Mouse (Mus musculus): ENCODE measurements around the gene Tmem170b. TPM values are rescaled to one million over a fixed set of nuclear protein-coding genes. Genes with fewer than 3 reads are reported as not detected.

The Tmem170b gene
- polyA plus RNA-seq, 1 experiment from 2014 or later, result 25.0 TPM

DNA sequence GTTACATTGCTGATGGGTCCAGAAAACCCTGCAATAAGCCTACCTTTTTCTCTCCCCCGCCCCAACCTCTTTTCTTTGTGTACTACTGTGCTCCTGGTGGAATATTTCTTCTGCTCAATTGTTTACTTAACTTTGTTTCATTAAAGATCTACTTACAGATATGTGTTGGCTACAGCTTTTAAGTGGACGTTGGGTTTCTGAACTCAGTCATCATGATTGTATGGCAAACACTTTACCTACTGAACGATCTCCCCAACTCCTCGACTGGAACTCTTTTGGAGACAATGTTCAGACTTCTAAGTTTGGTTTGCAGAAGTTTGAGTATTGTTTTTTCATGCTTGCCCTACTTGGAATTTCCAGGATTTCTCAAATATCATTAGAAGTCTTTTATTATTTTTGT lies 24.6 kb upstream of the Tmem170b start:
- no peak overlapping the region for H3K4me2 ChIP-seq (replicated peaks; ENCODE audit: low read depth, low read length)
- WGBS, result 87% methylated on average over 4 of the region's 4 CpGs
- H3K27me3 ChIP-seq (ENCODE audit: control insufficient read depth, insufficient read depth, low read length), result no peaks in the 10 kb centered on the region
- no peaks in the 10 kb centered on the region for H3K36me3 ChIP-seq (ENCODE audit: control insufficient read depth, insufficient read depth, low read length)
- no peak for ATAC-seq (ENCODE audit: low FRiP score)
- no peak overlapping the region for H3K9ac ChIP-seq (ENCODE audit: low read depth, low read length)
- no peak overlapping the region for H3K27ac ChIP-seq (ENCODE audit: low read depth, low read length)
- no peaks in the 10 kb centered on the region for H3K9me3 ChIP-seq (ENCODE audit: control insufficient read depth, low read length)
- no peaks in the 10 kb centered on the region for H3K4me1 ChIP-seq (replicated peaks; ENCODE audit: control insufficient read depth, insufficient read depth, low read length)
- H3K4me3 ChIP-seq (ENCODE audit: low read depth, low read length), result no peak overlapping the region
- DNase-seq (ENCODE audit: low spot score), result no peak

DNA sequence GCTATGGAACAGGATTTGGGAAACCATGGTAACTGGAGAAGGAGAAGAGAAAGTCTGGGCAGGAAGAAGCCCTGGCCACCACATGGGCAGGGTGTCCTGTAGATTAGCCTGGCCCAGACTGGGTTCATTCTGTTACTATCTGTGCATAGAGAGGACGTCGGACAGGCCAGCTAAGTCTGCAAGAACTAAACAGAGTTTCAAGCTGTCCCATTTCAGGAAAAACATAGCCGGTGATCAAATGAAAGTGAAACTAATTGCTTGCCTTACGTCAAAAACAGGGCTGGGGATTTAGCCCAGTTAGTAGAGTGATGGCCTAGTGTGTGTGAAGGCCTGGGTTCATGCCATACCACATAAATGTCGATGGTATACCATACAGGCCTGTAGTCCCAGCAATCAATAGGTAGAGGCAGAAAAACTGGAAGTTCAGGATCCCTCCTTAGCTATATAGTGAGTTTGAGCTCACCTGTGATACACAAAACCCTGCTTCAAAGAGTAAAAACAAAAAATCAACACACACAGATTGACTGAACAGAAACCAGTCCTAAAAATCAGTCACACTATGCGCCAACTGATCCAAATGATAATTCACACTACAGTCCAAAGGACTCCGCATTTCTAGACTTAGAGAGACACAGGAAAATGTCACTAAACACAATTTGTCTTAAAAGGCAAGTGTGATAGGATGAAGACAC lies 21.9 kb upstream of the Tmem170b start:
- H3K4me1 ChIP-seq (replicated peaks; ENCODE audit: control insufficient read depth, insufficient read depth, low read length), result no peaks in the 10 kb centered on the region
- H3K4me3 ChIP-seq (ENCODE audit: low read depth, low read length), result no peak overlapping the region
- H3K36me3 ChIP-seq (ENCODE audit: control insufficient read depth, insufficient read depth, low read length), result no peaks in the 10 kb centered on the region
- ATAC-seq (ENCODE audit: low FRiP score) (no peak), DNase-seq (ENCODE audit: low spot score) (no peak)
- H3K4me2 ChIP-seq (replicated peaks; ENCODE audit: low read depth, low read length), result no peak overlapping the region
- no peak overlapping the region for H3K9ac ChIP-seq (ENCODE audit: low read depth, low read length)
- H3K27me3 ChIP-seq (ENCODE audit: control insufficient read depth, insufficient read depth, low read length), result no peaks in the 10 kb centered on the region
- WGBS, result 89% methylated on average over 7 of the region's 7 CpGs
- no peaks in the 10 kb centered on the region for H3K9me3 ChIP-seq (ENCODE audit: control insufficient read depth, low read length)
- no peak overlapping the region for H3K27ac ChIP-seq (ENCODE audit: low read depth, low read length)

DNA sequence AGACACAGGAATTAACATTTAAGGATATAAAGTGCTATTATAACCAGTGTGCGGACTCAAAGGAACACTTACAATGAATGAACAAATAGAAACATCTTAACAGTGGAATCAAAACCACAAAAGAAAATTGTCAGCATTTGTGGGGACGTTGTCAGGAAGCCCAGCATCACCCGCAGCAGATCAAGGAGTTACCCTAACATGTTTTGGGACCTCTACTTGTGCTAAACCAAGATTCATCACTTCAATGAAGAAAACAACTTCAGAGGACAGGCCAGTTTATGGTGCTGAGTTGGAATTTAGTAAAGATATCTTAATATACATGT lies 21.4 kb upstream of the Tmem170b start:
- 87% methylated on average over 3 of the region's 3 CpGs for WGBS
- H3K27ac ChIP-seq (ENCODE audit: low read depth, low read length), result no peak overlapping the region
- no peaks in the 10 kb centered on the region for H3K4me1 ChIP-seq (replicated peaks; ENCODE audit: control insufficient read depth, insufficient read depth, low read length)
- H3K9me3 ChIP-seq (ENCODE audit: control insufficient read depth, low read length), result no peaks in the 10 kb centered on the region
- no peak for ATAC-seq (ENCODE audit: low FRiP score)
- H3K9ac ChIP-seq (ENCODE audit: low read depth, low read length), result no peak overlapping the region
- no peak overlapping the region for H3K4me2 ChIP-seq (replicated peaks; ENCODE audit: low read depth, low read length)
- no peak for DNase-seq (ENCODE audit: low spot score)
- H3K4me3 ChIP-seq (ENCODE audit: low read depth, low read length), result no peak overlapping the region
- H3K27me3 ChIP-seq (ENCODE audit: control insufficient read depth, insufficient read depth, low read length), result no peaks in the 10 kb centered on the region
- H3K36me3 ChIP-seq (ENCODE audit: control insufficient read depth, insufficient read depth, low read length), result no peaks in the 10 kb centered on the region

DNA sequence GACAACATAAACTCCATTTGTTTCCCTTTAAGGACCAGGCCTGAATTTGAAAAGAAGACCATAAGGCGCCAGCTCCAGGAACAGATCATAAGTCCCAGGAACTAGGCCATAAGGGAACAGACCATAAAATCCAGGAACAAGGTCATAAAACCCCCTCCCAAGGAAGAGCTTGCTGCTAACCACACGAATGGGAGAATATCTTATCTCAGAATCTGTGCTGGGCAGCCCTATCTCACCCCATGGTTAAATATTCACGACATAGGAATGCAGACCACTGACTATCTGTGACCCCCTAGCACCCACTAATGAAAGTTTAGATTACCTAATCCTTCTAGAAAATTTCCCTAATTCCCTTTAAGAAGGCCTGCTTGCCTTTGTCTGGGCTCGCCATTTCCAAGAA lies 20.8 kb upstream of the Tmem170b start:
- WGBS, result 89% methylated on average over 4 of the region's 4 CpGs
- no peak for ATAC-seq (ENCODE audit: low FRiP score)
- H3K9me3 ChIP-seq (ENCODE audit: control insufficient read depth, low read length), result no peaks in the 10 kb centered on the region
- no peaks in the 10 kb centered on the region for H3K36me3 ChIP-seq (ENCODE audit: control insufficient read depth, insufficient read depth, low read length)
- H3K4me1 ChIP-seq (replicated peaks; ENCODE audit: control insufficient read depth, insufficient read depth, low read length), result no peaks in the 10 kb centered on the region
- H3K27me3 ChIP-seq (ENCODE audit: control insufficient read depth, insufficient read depth, low read length), result no peaks in the 10 kb centered on the region
- H3K9ac ChIP-seq (ENCODE audit: low read depth, low read length), result no peak overlapping the region
- no peak overlapping the region for H3K4me2 ChIP-seq (replicated peaks; ENCODE audit: low read depth, low read length)
- H3K27ac ChIP-seq (ENCODE audit: low read depth, low read length), result no peak overlapping the region
- H3K4me3 ChIP-seq (ENCODE audit: low read depth, low read length), result no peak overlapping the region
- DNase-seq (ENCODE audit: low spot score), result no peak

DNA sequence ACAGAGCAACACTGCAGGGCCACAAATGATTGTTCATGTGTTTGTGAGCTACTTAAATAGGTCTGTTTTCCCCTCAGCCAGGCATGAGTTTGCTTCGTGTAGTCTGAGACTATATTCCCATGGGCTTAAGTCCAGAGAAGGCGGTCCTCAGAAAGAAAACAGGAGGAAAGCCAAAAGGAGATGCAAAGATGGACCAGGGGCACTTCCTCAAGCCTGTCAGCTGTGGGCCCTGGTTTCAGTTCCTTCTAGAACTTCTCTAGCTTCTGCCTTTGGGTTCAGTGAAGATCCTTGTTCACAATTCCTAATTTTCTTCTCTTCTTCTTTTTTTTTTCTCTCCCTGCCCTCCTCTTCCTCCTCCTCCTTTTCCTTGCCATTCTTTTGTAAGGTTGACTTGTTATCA lies 9.0 kb upstream of the Tmem170b start:
- no peaks in the 10 kb centered on the region for H3K27me3 ChIP-seq (ENCODE audit: control insufficient read depth, insufficient read depth, low read length)
- DNase-seq (ENCODE audit: low spot score) (no peak), ATAC-seq (ENCODE audit: low FRiP score) (no peak)
- H3K4me1 ChIP-seq (replicated peaks; ENCODE audit: control insufficient read depth, insufficient read depth, low read length), result no peaks in the 10 kb centered on the region
- H3K36me3 ChIP-seq (ENCODE audit: control insufficient read depth, insufficient read depth, low read length), result no peaks in the 10 kb centered on the region
- no peak overlapping the region for H3K4me2 ChIP-seq (replicated peaks; ENCODE audit: low read depth, low read length)
- no peak overlapping the region for H3K9ac ChIP-seq (ENCODE audit: low read depth, low read length)
- WGBS, result 62% methylated on average over 2 of the region's 2 CpGs
- H3K27ac ChIP-seq (ENCODE audit: low read depth, low read length), result no peak overlapping the region
- H3K9me3 ChIP-seq (ENCODE audit: control insufficient read depth, low read length), result no peaks in the 10 kb centered on the region
- H3K4me3 ChIP-seq (ENCODE audit: low read depth, low read length), result no peak overlapping the region

DNA sequence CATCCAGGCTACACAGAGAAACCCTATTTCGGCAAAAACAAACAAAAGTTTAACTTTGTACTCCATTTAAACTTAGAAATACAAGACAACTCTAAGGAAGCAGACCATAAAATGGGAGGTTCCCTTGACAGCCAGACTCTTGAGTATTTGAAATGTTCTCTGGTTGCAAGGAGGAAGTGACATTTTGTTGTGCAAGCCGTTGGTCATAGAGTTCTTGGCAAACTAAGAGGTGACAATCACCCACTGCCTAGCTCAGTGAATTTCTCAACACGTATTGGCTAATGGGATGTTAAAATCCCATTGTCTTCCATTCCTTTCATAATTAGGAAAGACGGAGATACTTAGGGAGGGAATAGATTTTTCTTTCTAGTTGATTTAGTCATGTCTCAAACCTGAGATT lies 5.7 kb upstream of the Tmem170b start:
- H3K36me3 ChIP-seq (ENCODE audit: control insufficient read depth, insufficient read depth, low read length), result no peaks in the 10 kb centered on the region
- ATAC-seq (ENCODE audit: low FRiP score), result no peak
- no peak overlapping the region for H3K9ac ChIP-seq (ENCODE audit: low read depth, low read length)
- no peak overlapping the region for H3K4me3 ChIP-seq (ENCODE audit: low read depth, low read length)
- WGBS, result 84% methylated on average over 4 of the region's 4 CpGs
- H3K4me2 ChIP-seq (replicated peaks; ENCODE audit: low read depth, low read length), result no peak overlapping the region
- DNase-seq (ENCODE audit: low spot score), result no peak
- H3K27ac ChIP-seq (ENCODE audit: low read depth, low read length), result no peak overlapping the region
- H3K4me1 ChIP-seq (replicated peaks; ENCODE audit: control insufficient read depth, insufficient read depth, low read length), result no peaks in the 10 kb centered on the region
- H3K27me3 ChIP-seq (ENCODE audit: control insufficient read depth, insufficient read depth, low read length), result no peaks in the 10 kb centered on the region
- H3K9me3 ChIP-seq (ENCODE audit: control insufficient read depth, low read length), result no peaks in the 10 kb centered on the region

DNA sequence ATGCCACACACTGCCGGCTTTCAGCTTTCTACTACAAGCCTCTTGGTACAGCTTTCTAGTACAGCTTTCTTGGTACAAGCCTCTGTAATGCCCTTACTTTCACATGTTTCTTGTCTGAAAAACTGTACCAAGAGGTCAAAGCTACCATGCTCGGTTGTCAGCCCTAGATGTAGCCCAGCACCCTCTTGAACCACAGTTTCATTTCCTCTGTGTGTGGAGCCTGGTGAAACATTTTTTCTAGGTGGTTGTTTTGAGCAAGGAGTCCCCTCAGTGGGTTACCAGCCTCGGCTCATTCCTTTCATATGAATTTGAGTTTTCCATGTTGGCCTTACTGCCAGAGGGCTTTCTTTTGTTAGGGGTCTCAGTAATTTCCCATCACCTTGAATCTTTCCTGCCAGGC lies 4.7 kb upstream of the Tmem170b start:
- 85% methylated on average over 3 of the region's 3 CpGs for WGBS
- H3K36me3 ChIP-seq (ENCODE audit: control insufficient read depth, insufficient read depth, low read length), result no peaks in the 10 kb centered on the region
- DNase-seq (ENCODE audit: low spot score) (no peak), ATAC-seq (ENCODE audit: low FRiP score) (no peak)
- no peak overlapping the region for H3K9ac ChIP-seq (ENCODE audit: low read depth, low read length)
- H3K9me3 ChIP-seq (ENCODE audit: control insufficient read depth, low read length), result no peaks in the 10 kb centered on the region
- no peaks in the 10 kb centered on the region for H3K27me3 ChIP-seq (ENCODE audit: control insufficient read depth, insufficient read depth, low read length)
- H3K27ac ChIP-seq (ENCODE audit: low read depth, low read length), result no peak overlapping the region
- H3K4me1 ChIP-seq (replicated peaks; ENCODE audit: control insufficient read depth, insufficient read depth, low read length), result no peaks in the 10 kb centered on the region
- H3K4me3 ChIP-seq (ENCODE audit: low read depth, low read length), result no peak overlapping the region
- no peak overlapping the region for H3K4me2 ChIP-seq (replicated peaks; ENCODE audit: low read depth, low read length)

DNA sequence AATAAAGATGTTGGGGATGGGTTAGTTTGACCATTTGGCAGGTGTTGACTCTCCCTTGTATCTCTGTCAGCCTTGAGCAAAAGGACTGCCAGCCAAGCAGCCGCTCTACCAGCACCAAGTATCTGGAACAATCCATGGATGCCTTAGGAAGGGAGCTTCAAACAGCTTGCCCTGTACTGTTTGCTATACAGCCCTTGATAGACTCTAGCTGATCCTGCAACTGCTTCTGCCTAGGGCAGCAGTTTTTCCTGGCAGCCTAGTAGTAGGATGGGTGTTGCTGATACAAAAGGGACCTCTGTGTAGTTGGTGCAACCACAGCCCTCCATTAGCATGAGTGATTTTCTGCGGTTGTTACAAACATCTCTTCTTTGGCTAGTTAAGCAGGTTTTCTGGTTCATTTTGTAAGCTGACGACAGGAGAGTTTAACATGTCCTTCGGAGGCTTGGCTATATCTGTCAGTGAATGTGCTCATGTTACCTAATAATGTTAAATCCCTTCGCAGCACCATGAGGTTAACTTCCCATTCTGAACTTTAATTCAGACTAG lies 1.7 kb upstream of the Tmem170b start:
- no peak overlapping the region for H3K4me2 ChIP-seq (replicated peaks; ENCODE audit: low read depth, low read length)
- ATAC-seq (ENCODE audit: low FRiP score) (no peak), DNase-seq (ENCODE audit: low spot score) (no peak)
- no peaks in the 10 kb centered on the region for H3K4me1 ChIP-seq (replicated peaks; ENCODE audit: control insufficient read depth, insufficient read depth, low read length)
- 85% methylated on average over 5 of the region's 5 CpGs for WGBS
- no peaks in the 10 kb centered on the region for H3K36me3 ChIP-seq (ENCODE audit: control insufficient read depth, insufficient read depth, low read length)
- H3K9me3 ChIP-seq (ENCODE audit: control insufficient read depth, low read length), result no peaks in the 10 kb centered on the region
- no peak overlapping the region for H3K9ac ChIP-seq (ENCODE audit: low read depth, low read length)
- H3K27ac ChIP-seq (ENCODE audit: low read depth, low read length), result no peak overlapping the region
- no peak overlapping the region for H3K4me3 ChIP-seq (ENCODE audit: low read depth, low read length)
- no peaks in the 10 kb centered on the region for H3K27me3 ChIP-seq (ENCODE audit: control insufficient read depth, insufficient read depth, low read length)

Data from hindbrain, embryonic 11.5 days (tissue).